Mouse (Mus musculus) kidney, adult 2 months (tissue): ENCODE results near the gene Slc24a3. TPM values are rescaled to one million over a fixed set of nuclear protein-coding genes. Genes with fewer than 3 reads are reported as not detected.

ENCODE experiments used
- DNase-seq: peaks from one replicate; pipeline ENCODE4 v3.0.0; 2021
- H3K27ac ChIP-seq: fragments of 200-500 bp; 2 replicates; pipeline ENCODE4 v1.5.1; 2012; ENCODE audit warnings: low read depth, low read length, control low read depth, inconsistent platforms; ENCODE audit not compliant: insufficient read depth
- H3K27me3 ChIP-seq: fragments of 200-500 bp; replicated peaks from 2 replicates; pipeline ENCODE4 v1.6.1; 2012; ENCODE audit warnings: mild to moderate bottlenecking, moderate library complexity, low read length, inconsistent platforms; ENCODE audit not compliant: control insufficient read depth, insufficient read depth
- H3K36me3 ChIP-seq: fragments of 200-500 bp; 2 replicates; pipeline ENCODE4 v1.6.1; 2012; ENCODE audit warnings: mild to moderate bottlenecking, moderate library complexity, low read length, inconsistent platforms; ENCODE audit not compliant: control insufficient read depth, insufficient read depth
- H3K4me1 ChIP-seq: fragments of 200-500 bp; 2 replicates; pipeline ENCODE4 v1.6.1; 2011; ENCODE audit warnings: low read length; ENCODE audit not compliant: control insufficient read depth, insufficient read depth
- H3K4me3 ChIP-seq: fragments of 200-500 bp; 2 replicates; pipeline ENCODE4 v1.5.1; 2011; ENCODE audit warnings: mild to moderate bottlenecking, low read depth, low read length, control low read depth; ENCODE audit not compliant: insufficient read depth
- CTCF ChIP-seq: fragments of 200-500 bp; conservative IDR thresholded peaks from 2 replicates; pipeline ENCODE4 v1.5.1; 2011; ENCODE audit warnings: low read depth, mild to moderate bottlenecking, control low read depth, low read length, moderate library complexity, mixed read lengths; ENCODE audit not compliant: insufficient read depth, insufficient read length
- POLR2A ChIP-seq: fragments of 200-500 bp; IDR thresholded peaks from one replicate; pipeline ENCODE4 v1.6.1; 2011; ENCODE audit warnings: low read depth, low read length, control low read depth
- WGBS: fragments of 180-500 bp; shearing (Covaris S2); methylation state at CpG from one replicate; pipeline ENCODE4 v1.1.7; 2018; 5-methylcytosine and 5-hydroxymethylcytosine counted together
- polyA plus RNA-seq: library from polyadenylated mRNA; depleted of rRNA; stranded (reverse); fragments of >200 nt; gene quantifications from 2 replicates; pipeline ENCODE4 v1.2.3, GENCODE M21; 2012

Slc24a3 gene
- polyA plus RNA-seq, 1 experiment = 3.4 TPM

DNA sequence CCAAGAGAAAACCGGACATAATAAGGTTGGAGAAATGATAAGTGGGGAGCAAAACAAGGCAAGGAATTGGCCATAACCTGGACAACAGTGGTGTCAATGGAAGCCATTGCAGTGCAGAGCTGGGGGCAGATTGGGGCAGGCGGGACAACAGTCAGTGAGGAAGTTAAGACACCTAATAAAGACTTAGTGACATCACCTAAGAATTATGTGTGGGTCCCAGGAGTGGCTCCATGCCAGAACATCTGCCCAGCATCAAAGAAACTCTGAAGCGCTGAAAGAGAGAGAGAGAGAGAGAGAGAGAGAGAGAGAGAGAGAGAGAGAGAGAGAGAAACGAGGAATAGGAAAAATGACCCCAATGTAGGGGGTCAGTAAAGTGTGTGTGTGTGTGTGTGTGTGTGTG lies 500.6 kb downstream of the Slc24a3 start:
- TF ChIP-seq CTCF (no peak), POLR2A (no peak)
- DNase-seq = no peak
- Histone ChIP-seq H3K4me3 (no peak overlapping the region), H3K27me3 (no peaks in the 10 kb centered on the region), H3K36me3 (no peaks in the 10 kb centered on the region), H3K27ac (no peak overlapping the region), H3K4me1 (peaks cover 5% of the 10 kb centered on the region; the same call in 1 of the 2 replicates)
- 62% methylated on average over 4 of the region's 4 CpGs for WGBS

DNA sequence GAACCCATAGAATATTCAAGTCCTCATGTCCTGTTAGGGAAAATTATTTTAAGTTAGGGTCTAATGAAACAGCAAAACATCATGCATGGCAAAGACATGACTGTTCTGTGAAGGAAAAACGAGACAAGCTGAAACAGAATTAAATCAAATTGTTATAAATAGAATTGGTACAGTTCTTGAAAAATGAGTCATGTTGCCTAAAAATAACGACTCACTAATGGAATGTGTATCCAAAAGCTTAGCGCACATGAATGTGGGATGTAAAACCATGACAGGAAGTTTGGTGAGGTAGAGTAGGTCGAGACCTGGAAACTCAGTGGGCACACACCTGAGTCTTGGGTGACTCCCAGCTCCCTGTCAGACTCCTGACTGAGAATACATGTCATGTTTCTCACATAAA lies 502.6 kb downstream of the Slc24a3 start:
- Histone ChIP-seq H3K27me3 (no peaks in the 10 kb centered on the region), H3K27ac (no peak overlapping the region), H3K36me3 (no peaks in the 10 kb centered on the region), H3K4me1 (no peaks in the 10 kb centered on the region), H3K4me3 (no peak overlapping the region)
- no peak for DNase-seq
- 76% methylated on average over 4 of the region's 4 CpGs for WGBS
- TF ChIP-seq CTCF (no peak), POLR2A (no peak)

DNA sequence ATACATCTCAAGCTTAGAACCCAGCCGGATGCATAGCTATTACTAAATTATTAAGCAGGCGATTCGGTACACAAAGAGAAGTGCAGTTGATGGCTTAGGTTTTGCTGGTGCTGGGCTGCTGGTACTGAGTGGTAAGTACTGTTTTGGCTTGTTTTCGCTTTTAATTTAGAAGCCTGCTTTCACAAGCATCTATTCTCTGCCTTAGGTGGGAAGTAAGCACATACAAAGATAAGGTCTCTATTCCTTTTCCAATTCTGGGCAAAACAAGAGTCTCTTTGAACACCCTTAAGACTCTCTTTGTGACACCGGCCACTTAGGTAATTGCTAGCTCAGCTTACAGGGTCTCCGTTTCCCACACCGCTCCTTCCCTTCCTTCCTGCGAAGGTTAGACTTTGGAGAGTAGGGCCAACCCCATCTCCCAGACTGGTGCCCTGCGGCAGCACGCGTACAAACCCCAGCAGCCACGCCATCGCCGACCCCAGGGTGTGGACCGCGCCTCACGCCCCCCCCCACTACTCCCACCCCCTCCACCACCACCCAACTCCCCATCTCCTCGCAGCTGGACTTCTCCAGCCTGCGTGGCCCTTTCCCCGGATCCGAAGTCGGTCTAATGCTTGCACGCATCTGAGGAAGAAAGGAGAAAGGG lies 507.1 kb downstream of the Slc24a3 start:
- no peak for DNase-seq
- no peaks in the 10 kb centered on the region for H3K27me3 ChIP-seq
- H3K36me3 ChIP-seq = no peaks in the 10 kb centered on the region
- peaks cover 5% of the 10 kb centered on the region; the same call in 1 of the 2 replicates for H3K4me1 ChIP-seq
- H3K4me3 ChIP-seq = peak overlapping the region; percentile 69
- 4% methylated on average over 23 of the region's 23 CpGs for WGBS
- TF ChIP-seq POLR2A = no peak
- TF ChIP-seq CTCF = no peak
- H3K27ac ChIP-seq = no peak overlapping the region; the same call in 1 of the 2 replicates

DNA sequence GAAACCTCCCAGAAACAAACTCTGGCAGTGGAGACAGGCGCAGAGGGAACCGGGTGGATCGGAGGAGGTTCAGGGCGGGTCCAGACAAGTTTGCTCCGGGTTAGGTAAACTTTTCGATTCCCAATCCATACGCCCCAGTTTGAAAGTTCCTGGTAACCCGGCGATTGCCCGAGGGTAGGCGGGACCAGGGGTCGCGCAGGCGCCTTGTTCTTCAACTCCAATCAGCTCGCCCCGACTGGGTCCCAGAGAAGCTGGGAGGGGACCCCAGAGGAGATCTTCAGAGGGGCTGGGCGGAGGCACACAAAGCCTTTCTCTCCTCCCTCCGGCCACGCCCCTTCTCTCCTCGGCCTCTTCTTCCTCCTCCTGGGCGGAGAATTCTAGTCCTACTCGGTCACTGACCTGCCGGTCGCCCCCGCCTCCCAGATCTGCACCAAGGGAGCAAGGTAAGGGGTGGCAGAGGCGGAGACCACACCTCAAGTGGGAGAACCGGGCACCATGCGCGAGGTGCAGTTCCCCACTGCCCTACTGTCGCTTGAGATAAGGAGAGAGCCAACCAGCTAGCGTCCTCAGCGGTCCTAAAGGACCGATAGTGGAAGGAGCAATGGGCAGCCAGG lies 507.7 kb downstream of the Slc24a3 start, which contains the start of gene Rin2:
Gene Rin2 (plus strand): TSS at position 74 of the 614 bp plus-strand sequence.
- H3K27me3 ChIP-seq = no peaks in the 10 kb centered on the region
- DNase-seq = peak; percentile 92
- H3K27ac ChIP-seq = peak within 1 kb of the TSS; percentile 19
- H3K4me1 ChIP-seq = peaks cover 5% of the 10 kb centered on the region; the same call in 1 of the 2 replicates
- no peaks in the 10 kb centered on the region for H3K36me3 ChIP-seq
- WGBS = under 1% methylated on average over 33 of the region's 33 CpGs
- TF ChIP-seq CTCF (no peak), POLR2A (no peak)
- H3K4me3 ChIP-seq = peak within 1 kb of the TSS; percentile 69

DNA sequence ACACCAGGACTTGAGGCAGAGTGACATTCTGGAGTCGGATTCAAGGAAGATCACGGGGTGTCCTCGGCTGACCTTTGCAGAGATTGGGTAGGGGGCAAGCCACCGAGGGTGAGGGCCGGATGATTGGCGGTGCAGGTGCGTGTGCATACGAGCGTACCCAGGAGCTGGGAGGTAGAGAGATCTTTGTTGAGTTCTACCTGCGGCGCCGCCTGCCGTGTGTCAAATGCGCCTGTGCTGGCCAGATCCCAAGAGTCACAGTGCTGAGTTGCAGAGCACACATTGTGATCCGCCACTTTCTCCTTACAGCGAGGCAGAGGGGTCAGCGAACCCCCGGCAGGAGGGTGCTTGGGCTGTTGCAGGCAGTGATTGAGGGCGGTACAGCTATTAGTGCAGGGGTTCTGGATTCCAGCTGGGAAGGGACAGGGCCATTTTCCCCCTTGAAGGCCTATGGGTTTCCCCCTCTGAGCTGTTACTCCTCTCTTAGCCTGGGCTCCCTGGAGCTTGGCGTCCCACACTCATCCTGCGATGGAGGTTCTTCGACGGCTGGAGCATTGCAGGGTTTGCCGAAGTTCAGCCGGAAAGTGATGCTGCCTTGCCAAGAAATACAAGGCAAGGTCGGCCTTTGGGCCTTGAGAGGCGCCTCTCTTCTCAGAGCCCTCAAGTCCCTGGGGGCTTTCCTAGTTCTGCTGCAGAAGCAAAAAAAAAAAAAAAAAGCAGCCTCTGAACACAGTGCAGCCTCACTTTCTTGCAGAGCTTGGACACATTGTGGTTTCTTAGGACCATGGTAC lies 508.4 kb downstream of the Slc24a3 start:
- H3K27ac ChIP-seq = peak overlapping the region; percentile 19
- peak overlapping the region; percentile 69 for H3K4me3 ChIP-seq
- no peaks in the 10 kb centered on the region for H3K36me3 ChIP-seq
- no peaks in the 10 kb centered on the region for H3K27me3 ChIP-seq
- H3K4me1 ChIP-seq = peaks cover 12% of the 10 kb centered on the region; the same call in 1 of the 2 replicates
- 5% methylated on average over 27 of the region's 27 CpGs for WGBS
- TF ChIP-seq CTCF (no peak), POLR2A (no peak)
- peak; percentile 87 for DNase-seq

DNA sequence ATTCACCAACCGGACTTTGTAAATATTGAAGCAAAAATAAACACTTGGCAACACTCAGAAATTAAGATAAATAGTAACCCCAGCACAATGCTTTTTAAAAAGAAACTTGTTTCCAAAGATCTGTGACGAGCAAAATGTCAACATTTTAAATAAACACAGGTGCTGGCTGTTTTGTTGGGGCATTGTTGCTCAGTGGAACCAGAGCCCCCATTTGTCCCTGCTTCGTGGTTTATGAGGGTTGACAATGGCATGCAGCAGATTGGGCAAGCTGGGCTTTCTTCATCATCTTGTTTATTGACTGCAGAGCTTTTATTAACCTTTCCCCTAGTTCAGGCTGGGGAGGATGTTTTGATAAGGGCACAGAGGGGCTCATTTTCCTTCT lies 509.0 kb downstream of the Slc24a3 start:
- WGBS = 32% methylated on average over 3 of the region's 3 CpGs

More for the DNA sequence above, 509.0 kb downstream of the Slc24a3 start:
- H3K4me3 ChIP-seq = no peak overlapping the region
- peak; percentile 36 for DNase-seq
- no peaks in the 10 kb centered on the region for H3K36me3 ChIP-seq
- H3K27ac ChIP-seq = peak overlapping the region; percentile 39; the same call in 1 of the 2 replicates
- peaks cover 14% of the 10 kb centered on the region; the same call in 1 of the 2 replicates for H3K4me1 ChIP-seq
- H3K27me3 ChIP-seq = no peaks in the 10 kb centered on the region
- TF ChIP-seq CTCF (no peak), POLR2A (no peak)
